Comparison of ENCODE assay signal across 8 mouse cellular contexts in the genomic region with DNA sequence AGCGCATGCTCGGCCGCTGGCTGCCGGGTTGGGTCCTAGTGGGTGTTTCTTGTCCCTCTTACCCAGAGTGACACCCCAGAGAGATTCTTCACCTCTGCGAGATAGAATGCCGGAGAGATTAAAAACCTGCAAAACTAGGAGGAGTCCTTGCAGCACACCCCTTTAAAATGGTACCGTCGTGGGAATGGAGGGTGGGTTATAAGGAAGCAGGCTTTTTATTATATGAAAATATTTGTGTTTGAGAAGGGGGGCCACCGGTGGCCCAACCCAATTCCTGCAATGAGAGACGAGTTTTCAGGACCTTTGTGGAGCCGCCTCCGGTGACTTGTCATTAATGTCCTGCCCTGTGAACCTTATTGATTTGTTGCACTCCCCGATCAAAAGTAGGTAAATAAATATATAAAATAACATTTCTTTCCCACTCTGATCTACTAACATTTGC. TPM values are rescaled to one million over a fixed set of nuclear protein-coding genes. Genes with fewer than 3 reads are reported as not detected.
DNase-seq lines count a peak whose midpoint lies in the region; ATAC-seq and TF ChIP-seq lines count a peak whose summit lies in the region.

A gene (minus strand): TSS at position 172 of the 442 bp plus-strand sequence.

- no peak for TF ChIP-seq EP300 in ES-Bruce4 (IDR thresholded peaks at IDR 0.05; ENCODE audit: insufficient read depth, low read depth, low read length)

- no peaks in the 10 kb centered on the region for H3K9me3 ChIP-seq in ES-Bruce4 (replicated peaks; ENCODE audit: control insufficient read depth, insufficient read depth, low read length, poor library complexity, severe bottlenecking)
- H3K9me3 ChIP-seq in forebrain, embryonic 15.5 days: no peaks in the 10 kb centered on the region
- H3K9me3 ChIP-seq in hindbrain, embryonic 13.5 days: no peaks in the 10 kb centered on the region
- H3K9me3 ChIP-seq in liver, embryonic 12.5 days (replicated peaks): no peaks in the 10 kb centered on the region

- ATAC-seq in forebrain, embryonic 15.5 days (replicated peaks): no peak; the same call in 1 of the 2 replicates
- ATAC-seq in hindbrain, embryonic 13.5 days (ENCODE audit: low FRiP score): 0 out of 2 replicates have a peak, but pooled peaks have one; percentile 3
- ATAC-seq in liver, embryonic 12.5 days: peak; percentile 35

- no peaks in the 10 kb centered on the region for H3K4me1 ChIP-seq in ES-Bruce4 (ENCODE audit: control insufficient read depth, insufficient read depth, low read length)
- peaks cover 15% of the 10 kb centered on the region for H3K4me1 ChIP-seq in forebrain, embryonic 15.5 days
- peaks cover 18% of the 10 kb centered on the region for H3K4me1 ChIP-seq in hindbrain, embryonic 13.5 days (replicated peaks)
- peaks cover 13% of the 10 kb centered on the region for H3K4me1 ChIP-seq in liver, embryonic 12.5 days

- H3K4me3 ChIP-seq in ES-Bruce4 (ENCODE audit: low read depth, low read length): peak within 1 kb of the TSS; percentile 92
- peak within 1 kb of the TSS; percentile 77 for H3K4me3 ChIP-seq in forebrain, embryonic 15.5 days
- peak within 1 kb of the TSS; percentile 80 for H3K4me3 ChIP-seq in hindbrain, embryonic 13.5 days
- H3K4me3 ChIP-seq in liver, embryonic 12.5 days: peak within 1 kb of the TSS; percentile 70

- no peak within 1 kb of the TSS for H3K27ac ChIP-seq in ES-Bruce4 (ENCODE audit: insufficient read depth, low read length)
- peak within 1 kb of the TSS; percentile 80 for H3K27ac ChIP-seq in forebrain, embryonic 15.5 days (replicated peaks)
- peak within 1 kb of the TSS; percentile 90 for H3K27ac ChIP-seq in hindbrain, embryonic 13.5 days
- peak within 1 kb of the TSS; percentile 75 for H3K27ac ChIP-seq in liver, embryonic 12.5 days

- 2% methylated on average over 13 of the region's 13 CpGs for WGBS in forebrain, embryonic 15.5 days
- under 1% methylated on average over 13 of the region's 13 CpGs for WGBS in hindbrain, embryonic 13.5 days
- WGBS in liver, embryonic 12.5 days (ENCODE audit: insufficient replicate concordance): 2% methylated on average over 13 of the region's 13 CpGs

- H3K4me2 ChIP-seq in forebrain, embryonic 15.5 days (replicated peaks): peak within 1 kb of the TSS; percentile 86
- peak within 1 kb of the TSS; percentile 79 for H3K4me2 ChIP-seq in hindbrain, embryonic 13.5 days
- peak within 1 kb of the TSS; percentile 97 for H3K4me2 ChIP-seq in liver, embryonic 12.5 days

- no peak for TF ChIP-seq CTCF in ES-Bruce4 (IDR thresholded peaks at IDR 0.05; ENCODE audit: low read depth, low read length)

- H3K27me3 ChIP-seq in ES-Bruce4 (ENCODE audit: control insufficient read depth, insufficient read depth, low read length, poor library complexity, severe bottlenecking): no peaks in the 10 kb centered on the region; the same call in 1 of the 2 replicates
- H3K27me3 ChIP-seq in forebrain, embryonic 15.5 days: no peaks in the 10 kb centered on the region
- no peaks in the 10 kb centered on the region for H3K27me3 ChIP-seq in hindbrain, embryonic 13.5 days
- peaks cover 14% of the 10 kb centered on the region for H3K27me3 ChIP-seq in liver, embryonic 12.5 days (replicated peaks)

- no peaks in the 10 kb centered on the region for H3K36me3 ChIP-seq in ES-Bruce4 (ENCODE audit: control insufficient read depth, insufficient read depth, low read length, poor library complexity, severe bottlenecking)
- no peaks in the 10 kb centered on the region for H3K36me3 ChIP-seq in forebrain, embryonic 15.5 days
- H3K36me3 ChIP-seq in hindbrain, embryonic 13.5 days: no peaks in the 10 kb centered on the region; the same call in 1 of the 2 replicates
- H3K36me3 ChIP-seq in liver, embryonic 12.5 days: no peaks in the 10 kb centered on the region

- peak; percentile 5 for DNase-seq in cerebellum, adult 9-10 months
- DNase-seq in cerebellum, postnatal 4 days (ENCODE audit: low spot score in 2 of 2): no peak
- no peak for DNase-seq in right cerebral cortex, postnatal 25 days
- no peak for DNase-seq in right cerebral cortex, postnatal 36 days (ENCODE audit: low spot score in 2 of 2)

- peak within 1 kb of the TSS; percentile 62 for H3K9ac ChIP-seq in ES-Bruce4 (ENCODE audit: low read depth, poor library complexity, severe bottlenecking)
- peak within 1 kb of the TSS; percentile 86 for H3K9ac ChIP-seq in forebrain, embryonic 15.5 days (replicated peaks)
- peak within 1 kb of the TSS; percentile 91 for H3K9ac ChIP-seq in hindbrain, embryonic 13.5 days
- peak within 1 kb of the TSS; percentile 73 for H3K9ac ChIP-seq in liver, embryonic 12.5 days

- no peak for TF ChIP-seq POLR2A in ES-Bruce4 (IDR thresholded peaks at IDR 0.05; ENCODE audit: insufficient read depth, low read length)

RNA-seq across cellular contexts. Expression of the gene that starts here (rescaled TPM):
- 2.2 and 2.4 TPM in 2 replicates for polyA plus RNA-seq in ES-Bruce4 (2011; ENCODE audit: insufficient read depth, insufficient read length, low read depth, missing spikeins)
- 54.0 and 55.8 TPM in 2 replicates for polyA plus RNA-seq in forebrain, embryonic 15.5 days (2015; fragmentation: Nextera tagmentation; extraction: Ambion mirVana)
- 64.6 and 69.6 TPM in 2 replicates for polyA plus RNA-seq in hindbrain, embryonic 13.5 days (2015; fragmentation: Nextera tagmentation; extraction: Ambion mirVana)
- polyA plus RNA-seq in liver, embryonic 12.5 days (2016; fragmentation: Nextera tagmentation; extraction: Ambion mirVana): 27.3 and 30.0 TPM in 2 replicates
